Mouse (Mus musculus) megakaryocyte-erythroid progenitor cell, adult 5-6 weeks (primary cell): ENCODE measurements at regions not wholly inside any gene's neighbourhood (a gene's known extent, or its start where the extent isn't known, plus 50 kb on each side); places are given as distances from the start of the nearest gene placed in this dataset.
A peak's percentile ranks its signal among the peaks of the same experiment; 100 is the strongest.
"Not testable (repeated sequence)": the region's sequence is repeated elsewhere in the genome, so short reads cannot be mapped to it uniquely, and the experiment has no call there.

Experiments
- ATAC-seq: replicated peaks from 2 replicates; pipeline ENCODE4 v1.8.0; 2016; ENCODE audit warnings: mild to moderate bottlenecking, inconsistent platforms; ENCODE audit not compliant: severe bottlenecking, poor library complexity, low FRiP score, low TSS enrichment

DNA sequence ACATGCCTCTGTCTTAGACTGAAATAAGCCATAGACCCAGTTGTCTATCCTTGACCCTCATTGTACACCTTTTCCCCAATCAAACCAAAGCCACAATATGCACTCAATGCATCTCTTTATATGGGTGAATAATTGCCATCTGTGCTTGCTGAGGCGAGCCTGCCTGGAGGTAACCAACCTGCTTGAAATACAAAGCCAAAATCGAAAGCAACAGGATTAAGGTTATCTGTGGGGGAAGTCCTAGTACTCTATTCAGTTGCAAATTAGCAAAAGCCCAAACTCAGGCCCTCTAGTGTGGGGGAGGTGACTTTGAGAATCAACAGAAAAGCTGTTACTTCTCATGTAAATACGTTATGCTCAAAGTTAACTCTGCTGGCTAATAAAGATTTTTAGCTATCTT, 246.2 kb upstream of the Fundc1 start:
- no peak for ATAC-seq

- ATAC-seq, result no peak
These were observed 245.5 kb upstream of the Fundc1 start for GRCm38 (mm10) chrX:17817651-17818050.

DNA sequence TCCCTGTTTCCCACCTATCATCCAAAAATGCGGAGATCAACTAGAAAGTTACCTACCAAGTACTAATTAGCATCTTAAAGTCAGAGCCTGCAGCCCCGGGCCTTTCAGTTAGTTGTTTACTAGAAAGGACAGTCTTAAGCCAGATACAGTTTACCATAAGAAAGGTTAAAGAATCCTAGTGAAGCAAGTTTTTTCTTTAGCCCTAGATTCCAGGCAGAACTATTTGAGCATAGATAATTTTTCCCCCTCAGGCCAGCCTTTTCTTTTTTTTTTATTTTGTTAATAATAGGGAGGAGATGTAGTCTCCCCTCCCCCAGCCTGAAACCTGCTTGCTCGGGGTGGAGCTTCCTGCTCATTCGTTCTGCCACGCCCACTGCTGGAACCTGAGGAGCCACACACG, 215.9 kb upstream of the Fundc1 start:
- ATAC-seq, result not testable (repeated sequence)

GRCm38 (mm10) chrX:17775886-17776285, 203.8 kb upstream of the Fundc1 start:
- ATAC-seq, result no peak

DNA sequence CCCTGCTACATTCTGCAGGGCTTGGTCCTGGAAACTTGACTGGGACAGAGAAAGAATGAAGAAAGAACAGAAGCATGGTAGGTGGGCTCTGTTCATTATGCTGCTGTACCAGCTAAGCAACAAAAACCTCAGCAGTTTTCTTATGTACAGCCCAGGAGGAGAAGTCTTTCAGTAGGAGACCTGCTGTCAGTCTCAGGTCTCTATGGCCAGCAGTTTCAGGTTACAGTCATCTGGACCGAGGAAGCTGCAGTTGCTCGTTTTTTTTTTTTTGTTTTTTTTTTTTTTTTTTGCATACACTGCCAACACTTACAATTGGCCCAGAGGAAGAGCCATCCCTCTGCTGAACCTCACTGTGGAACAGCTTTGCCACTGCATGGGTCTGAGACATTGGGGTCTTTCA, 180.7 kb upstream of the Fundc1 start:
- ATAC-seq, result no peak

DNA sequence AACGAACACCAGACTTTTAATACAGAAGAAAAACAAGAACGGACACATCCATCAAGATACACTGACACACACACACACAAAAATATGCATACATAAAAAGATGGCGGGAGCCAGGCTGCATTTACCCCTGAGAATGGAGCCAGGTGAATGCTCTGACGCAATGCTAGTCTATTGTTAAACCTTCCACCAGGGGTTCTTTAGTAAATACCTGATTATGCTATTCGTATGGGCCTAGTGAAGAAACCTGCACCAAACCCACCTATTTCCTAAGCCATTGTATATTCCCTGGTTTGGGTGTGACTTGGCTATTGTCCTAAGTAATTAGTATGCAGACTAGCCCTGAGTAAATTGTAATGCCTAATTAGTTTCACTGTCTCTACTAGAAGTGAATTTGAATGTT, 179.3 kb upstream of the Fundc1 start:
- no peak for ATAC-seq

DNA sequence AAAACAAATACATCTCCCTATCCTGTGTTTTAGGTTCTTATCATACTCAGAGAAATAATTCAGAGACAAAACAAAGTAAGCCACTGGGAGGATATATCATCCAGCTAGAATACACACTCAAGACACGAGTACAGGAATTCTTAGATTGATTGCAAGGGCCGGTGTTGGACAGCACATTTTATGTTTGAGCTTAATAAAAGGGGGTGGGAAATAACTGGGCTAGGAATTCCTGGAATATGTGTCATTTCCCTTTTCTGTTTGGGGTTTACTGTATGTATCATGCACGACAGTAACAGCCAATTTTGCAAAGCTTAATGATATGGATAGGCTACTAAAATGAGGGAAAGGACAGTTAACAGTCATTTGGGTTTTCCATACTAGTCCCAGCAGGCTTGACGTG, 158.1 kb upstream of the Fundc1 start:
- no peak for ATAC-seq

DNA sequence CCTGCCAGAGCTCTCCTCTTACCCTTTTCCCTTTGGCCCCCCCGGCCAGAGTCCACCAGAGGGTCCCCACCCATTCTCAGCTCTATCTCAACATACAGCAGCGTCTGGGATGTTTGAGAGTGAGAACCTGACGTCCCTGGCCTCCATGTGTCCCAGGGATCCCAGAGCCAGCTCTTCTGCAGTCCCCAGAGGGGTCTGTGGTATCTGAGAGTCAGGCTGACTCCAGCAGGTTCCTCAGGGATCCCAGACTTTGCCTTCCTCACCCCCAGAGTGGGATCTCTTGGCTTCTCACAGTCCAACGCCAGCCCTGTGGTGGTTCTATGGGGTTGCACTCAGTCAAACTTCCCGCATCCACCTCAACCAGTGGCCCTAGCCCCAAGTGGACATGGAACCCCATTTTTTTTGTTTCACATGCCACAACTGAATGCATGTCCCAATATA, 153.7 kb upstream of the Fundc1 start:
- no peak for ATAC-seq

- ATAC-seq, result peak; percentile 85
These were observed 153.1 kb upstream of the Fundc1 start for GRCm38 (mm10) chrX:17724990-17725779.

GRCm38 (mm10) chrX:17724398-17724797, 152.3 kb upstream of the Fundc1 start:
- peak; percentile 96 for ATAC-seq

GRCm38 (mm10) chrX:17721866-17722625, 149.9 kb upstream of the Fundc1 start:
- ATAC-seq, result not testable (repeated sequence)

GRCm38 (mm10) chrX:17714534-17714933, 142.4 kb upstream of the Fundc1 start:
- ATAC-seq, result peak; percentile 89

DNA sequence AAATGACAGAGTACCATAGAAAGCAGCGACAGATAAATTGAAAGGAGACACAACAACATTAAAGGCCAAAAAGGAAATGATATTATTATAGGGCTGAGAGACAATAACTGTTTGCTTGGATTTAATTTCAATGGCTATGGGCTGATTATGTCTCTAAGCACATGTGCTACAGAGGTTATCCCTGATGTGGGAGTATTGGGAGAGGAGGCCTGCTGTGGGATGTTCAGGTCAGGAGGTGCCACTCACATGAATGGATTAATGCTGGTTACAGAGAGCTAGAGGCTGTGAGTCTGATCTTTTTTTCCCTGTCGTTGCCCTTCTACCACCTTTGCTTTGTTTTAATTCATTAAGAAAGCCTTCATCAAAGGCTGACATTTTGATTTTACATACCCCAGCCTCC, 140.8 kb upstream of the Fundc1 start:
- no peak for ATAC-seq

DNA sequence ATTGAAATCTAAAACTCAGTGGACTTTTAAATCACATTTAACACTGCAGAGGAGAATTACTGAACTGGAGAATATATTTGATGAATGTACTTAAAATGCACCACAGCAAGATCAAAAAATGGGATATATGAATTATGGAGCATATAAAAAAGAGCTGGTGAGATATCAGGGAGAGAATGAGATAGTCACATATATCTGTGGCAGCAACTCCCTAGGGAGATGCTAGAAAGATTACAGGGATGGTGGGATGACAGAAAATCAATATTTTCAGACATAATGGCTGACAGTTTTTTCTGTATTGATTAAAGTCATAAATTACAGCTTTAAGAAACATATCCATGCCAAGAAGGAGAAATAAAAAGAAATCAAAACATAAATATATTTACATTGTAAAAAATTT, 140.3 kb upstream of the Fundc1 start:
- ATAC-seq, result no peak
